Mouse (Mus musculus) heart, postnatal 10 days (tissue): ENCODE results near the gene Otud7a. TPM values are rescaled to one million over a fixed set of nuclear protein-coding genes. Genes with fewer than 3 reads are reported as not detected.

ENCODE experiments used
- DNase-seq, 2 experiments: peaks; one replicate each; pipeline ENCODE4 v3.0.0; 2021
- intact Hi-C: fragments of 180-260 bp; cut with DNase I; formaldehyde crosslinking; loops from one replicate; pipeline ENCODE4 v1.15.1; 2025
- total RNA-seq, 2 experiments: library from RNA; stranded (reverse); gene quantifications; 2 replicates each; pipeline ENCODE4 v1.2.3; 2021

Gene Otud7a
- total RNA-seq, 2 experiments from 2014 or later = 0.12 to 0.22 TPM

DNA sequence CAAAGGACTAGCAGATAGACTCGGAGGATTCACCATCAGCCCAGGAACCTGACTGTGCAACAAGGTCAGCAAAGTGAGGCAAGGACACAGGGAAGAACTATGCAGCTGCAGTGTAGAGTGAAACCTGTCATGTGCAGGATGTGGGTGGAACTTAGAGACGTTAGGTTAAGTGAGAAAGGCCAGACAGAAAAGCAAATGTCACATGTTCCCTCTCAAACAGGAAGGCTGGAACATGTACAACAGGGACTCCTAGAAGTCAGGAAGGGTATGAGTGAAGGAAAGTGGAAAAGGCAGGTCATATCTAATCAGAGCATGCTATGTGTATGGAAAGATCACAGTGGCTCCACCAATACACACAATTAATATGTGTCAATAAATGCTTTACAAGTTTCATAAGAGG, 232.6 kb downstream of the Otud7a start:
- intact Hi-C loops = no loop called here
- no peak for DNase-seq

DNA sequence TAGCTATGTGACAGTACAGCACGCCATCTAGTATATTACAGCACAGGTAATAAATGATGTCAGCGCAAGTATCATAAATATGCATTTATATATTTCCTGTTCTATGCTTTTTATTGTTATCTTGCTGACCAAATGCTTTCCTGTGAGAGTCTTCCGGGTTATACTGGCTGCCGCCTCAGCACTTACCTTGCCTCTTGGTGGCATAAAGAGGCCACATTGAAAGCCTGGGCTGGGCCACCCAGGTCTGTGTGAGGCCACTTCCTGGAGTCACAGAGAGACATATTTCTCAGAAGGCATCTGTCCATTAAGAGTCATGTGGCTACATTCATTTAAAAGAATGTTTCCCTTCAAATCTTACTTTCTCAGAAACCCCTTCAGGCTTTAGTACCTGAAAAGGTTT, 242.5 kb downstream of the Otud7a start:
- no peak for DNase-seq
- intact Hi-C loops = no loop called here

DNA sequence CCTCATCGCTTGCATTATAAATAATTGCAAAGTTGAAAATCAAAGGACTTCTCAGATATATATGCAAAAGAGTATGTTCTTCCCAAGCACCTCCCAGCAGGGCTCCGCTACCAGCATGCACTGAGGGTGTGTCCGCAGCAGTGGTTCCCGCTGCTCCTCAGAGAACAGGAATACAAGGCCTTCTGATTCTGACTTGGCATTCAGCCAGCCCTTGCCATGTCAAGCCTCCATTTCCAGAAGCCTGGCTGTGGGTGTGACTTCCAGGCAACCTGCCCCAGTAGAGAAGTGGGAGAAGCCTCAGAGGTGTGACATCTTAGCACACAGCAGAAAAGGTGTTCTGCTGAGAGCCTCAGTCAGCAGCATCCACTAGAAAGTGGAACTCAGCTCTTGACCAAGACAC, 253.4 kb downstream of the Otud7a start:
- no peak for DNase-seq

DNA sequence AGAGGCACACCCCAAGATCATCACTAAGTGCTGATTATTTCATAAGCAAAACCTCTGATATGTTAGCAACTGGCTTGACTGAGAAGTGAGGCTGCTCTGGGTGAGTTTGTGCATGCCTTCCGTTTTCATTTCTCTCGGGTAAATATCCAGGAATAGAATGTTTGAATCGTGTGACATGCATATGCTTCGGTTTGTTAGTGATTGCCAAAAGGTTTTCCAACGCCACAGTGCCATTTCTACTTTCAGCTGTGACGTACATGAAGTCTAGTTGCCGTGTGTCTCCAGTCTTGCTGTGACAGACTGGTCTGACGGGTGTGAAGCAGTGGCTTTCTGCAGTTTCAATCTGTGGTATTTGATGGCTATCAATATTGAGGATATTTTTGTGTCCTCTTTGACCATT, 273.4 kb downstream of the Otud7a start:
- DNase-seq = no peak
- intact Hi-C loops = no loop called here

More for the DNA sequence above, 253.4 kb downstream of the Otud7a start:
- intact Hi-C loops = no loop called here

DNA sequence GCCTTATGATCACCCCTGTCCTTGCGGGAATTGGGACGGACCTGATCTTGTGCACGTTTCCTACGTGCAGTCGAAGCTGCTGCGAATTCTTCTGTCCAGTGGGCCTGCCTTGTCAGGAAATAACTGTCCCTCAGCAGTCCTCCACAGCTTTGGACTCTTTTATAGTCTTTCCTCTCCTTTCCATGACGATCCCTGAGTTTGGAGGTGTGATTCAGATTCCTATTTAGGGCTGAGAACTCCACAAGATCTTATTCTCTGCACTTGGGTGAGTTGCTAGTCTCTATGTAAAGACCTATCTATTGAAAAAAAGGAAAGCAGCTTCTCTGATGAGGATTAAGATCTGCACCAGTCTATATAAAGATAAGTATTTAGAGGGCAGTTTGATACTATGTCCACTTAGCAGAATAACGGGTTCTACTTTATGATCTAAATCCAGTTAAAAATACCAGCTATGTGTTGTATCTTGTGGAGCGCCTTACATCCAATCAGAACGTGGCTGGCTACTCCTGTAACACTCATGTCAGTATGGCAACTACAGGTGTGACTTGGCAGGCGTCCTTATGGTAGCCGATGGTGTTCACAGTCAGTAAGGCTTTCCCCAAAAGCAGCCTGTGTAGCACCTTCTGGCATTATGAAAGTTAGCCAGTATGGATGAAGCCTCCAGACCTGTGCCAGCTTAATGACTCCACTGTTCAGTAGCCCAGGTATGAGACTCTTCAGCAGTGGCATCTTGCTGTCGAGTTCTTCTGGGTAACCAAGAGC, 274.8 kb downstream of the Otud7a start:
- intact Hi-C loops = no loop called here
- no peak for DNase-seq

DNA sequence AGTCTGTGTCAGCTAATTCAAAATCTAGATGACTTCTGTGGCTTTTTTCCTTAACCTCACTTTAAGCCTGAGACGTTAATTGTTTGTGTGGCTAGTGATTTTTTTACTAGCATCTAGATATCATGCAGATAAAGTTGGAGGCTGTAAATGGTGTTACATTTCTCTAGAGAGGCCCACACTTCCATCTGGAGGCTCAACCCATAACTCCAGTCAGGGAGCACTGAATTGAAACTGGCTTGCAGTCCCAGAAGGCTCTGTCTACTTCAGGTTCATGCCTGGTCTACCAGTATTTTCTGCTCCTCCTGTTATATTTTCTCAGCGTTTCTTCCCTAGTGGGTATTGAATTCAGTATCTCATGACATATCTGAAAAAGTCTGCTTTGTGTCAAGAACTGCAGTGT, 276.1 kb downstream of the Otud7a start:
- no peak for DNase-seq
- intact Hi-C loops = no loop called here

DNA sequence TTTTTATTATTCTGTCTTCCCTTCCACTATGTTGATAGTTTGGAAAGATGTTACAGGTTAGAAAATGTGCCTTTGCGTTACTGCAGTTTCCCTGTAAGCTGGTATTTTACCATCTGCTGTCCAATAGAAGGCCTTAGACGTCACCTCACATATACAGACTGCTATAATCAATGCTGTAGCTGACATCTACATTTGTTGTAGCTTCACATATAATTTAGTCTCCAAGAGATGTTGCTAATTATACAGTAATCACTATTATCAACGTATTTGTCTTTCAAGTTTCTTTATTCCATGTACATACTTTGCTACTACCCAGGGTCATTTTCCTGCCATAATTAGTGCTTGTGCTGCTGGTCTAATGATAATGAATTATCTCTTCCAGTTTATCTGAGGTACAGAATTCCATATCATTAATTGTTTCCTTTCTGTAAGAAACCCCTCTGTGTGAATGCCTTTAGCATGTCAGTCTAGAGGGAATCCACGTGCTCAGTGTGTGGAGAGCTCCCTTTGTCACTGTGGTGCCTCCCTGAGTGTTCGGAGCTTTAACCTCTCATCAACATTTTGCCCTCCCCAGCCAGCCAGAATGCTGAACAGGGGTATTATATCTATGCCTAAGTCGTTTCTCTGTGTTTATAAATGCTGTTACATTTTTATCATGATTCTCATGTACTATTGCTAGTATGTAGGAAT, 280.6 kb downstream of the Otud7a start:
- intact Hi-C loops = no loop called here
- DNase-seq = no peak

DNA sequence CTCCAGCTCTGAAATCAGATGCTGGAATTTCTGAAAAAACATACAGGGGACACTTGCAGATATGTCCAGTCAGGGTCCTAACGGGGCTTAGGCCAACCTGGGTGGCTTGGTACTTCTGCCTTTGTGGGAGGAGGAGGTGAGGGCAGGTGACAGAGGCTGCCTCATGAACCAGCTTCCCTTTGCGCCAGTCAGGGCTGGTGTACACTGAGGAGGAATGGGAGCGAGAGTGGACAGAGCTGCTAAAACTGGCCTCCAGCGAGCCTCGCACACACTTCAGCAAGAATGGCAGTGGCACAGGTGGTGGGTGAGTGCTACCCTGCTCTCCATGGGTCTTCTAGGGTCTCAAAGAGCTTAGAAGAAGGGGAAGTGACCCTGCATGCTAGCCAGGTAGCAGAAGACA, 285.1 kb downstream of the Otud7a start:
- intact Hi-C loops = no loop called here
- no peak for DNase-seq

DNA sequence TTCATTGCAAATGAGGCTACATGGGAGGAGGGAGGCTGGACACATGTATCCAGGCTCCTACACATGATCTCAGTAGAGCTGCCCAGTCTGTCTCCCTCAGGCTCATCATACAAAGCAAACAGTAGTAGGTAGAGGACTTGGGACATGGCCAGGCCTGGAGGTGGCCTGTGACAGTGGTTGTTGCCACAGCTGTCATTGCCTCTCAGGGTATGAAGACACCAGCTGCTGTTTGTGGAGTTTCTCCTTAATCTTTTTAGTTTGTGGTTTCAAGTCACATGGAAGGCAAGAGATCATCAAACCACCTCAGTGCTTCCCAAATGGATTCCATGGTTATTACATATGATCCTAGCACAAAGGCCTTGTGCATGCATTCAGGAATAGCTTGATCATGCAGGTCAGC, 285.5 kb downstream of the Otud7a start:
- no peak for DNase-seq

DNA sequence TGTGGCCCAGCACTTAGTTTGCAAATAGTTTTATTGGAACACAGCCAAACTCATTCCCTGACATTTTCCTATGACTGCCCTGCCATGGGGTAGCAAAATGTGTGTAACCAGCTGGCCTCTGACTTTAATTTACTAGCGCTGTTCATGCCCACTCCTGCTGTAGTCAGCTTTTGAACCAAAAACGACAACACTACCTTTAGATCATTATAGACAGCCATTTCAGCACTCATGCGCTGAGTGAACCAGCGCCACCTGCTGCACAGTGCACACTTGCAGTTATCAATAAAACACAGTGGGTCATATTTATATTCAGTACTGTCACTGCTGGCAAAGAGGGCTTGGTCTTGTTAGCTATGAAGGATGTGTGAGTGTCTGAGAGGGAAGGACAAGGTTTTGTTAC, 293.2 kb downstream of the Otud7a start:
- intact Hi-C loops = no loop called here

More for the DNA sequence above, 285.5 kb downstream of the Otud7a start:
- intact Hi-C loops = no loop called here

DNA sequence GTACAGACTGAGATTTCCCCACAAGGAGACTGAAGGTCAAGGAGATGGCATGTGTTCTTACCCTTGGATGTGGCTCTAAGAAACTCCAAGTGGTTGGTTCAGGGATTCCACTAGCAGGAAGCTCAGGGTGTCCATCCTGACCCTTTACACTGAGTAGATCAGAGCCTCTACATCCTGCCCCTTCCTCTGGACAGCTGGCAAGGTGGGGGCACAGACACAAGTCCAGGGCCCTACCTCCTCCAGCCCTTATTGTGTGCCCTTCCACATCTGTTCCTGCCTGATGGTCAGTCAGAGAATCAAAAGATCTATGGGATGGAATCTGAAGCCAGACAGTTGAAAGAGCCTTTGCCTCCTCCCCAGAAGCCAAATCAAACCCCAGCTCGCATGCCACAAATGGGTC, 293.6 kb downstream of the Otud7a start:
- intact Hi-C loops = no loop called here
- DNase-seq = no peak

More for the DNA sequence above, 293.2 kb downstream of the Otud7a start:
- DNase-seq = no peak

DNA sequence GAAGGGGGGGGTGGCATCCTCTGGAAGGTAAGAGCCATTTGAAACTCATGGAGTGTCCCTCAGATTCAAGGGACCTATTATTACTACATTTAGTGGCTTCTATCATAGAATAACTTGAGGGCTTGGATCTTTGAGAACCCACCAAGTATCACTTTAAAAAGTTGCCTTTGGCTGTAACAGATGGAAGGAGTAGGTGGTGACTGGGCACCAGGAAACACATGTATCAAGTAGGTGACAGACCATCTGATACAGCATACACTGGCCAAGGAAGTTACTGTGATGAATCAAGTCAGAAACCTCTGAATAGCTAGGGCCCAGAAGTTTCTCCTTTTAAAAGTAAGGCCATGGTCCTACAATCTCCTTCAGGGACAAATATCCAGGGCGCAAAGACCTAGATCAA, 298.6 kb downstream of the Otud7a start:
- no peak for DNase-seq
- intact Hi-C loops = no loop called here

DNA sequence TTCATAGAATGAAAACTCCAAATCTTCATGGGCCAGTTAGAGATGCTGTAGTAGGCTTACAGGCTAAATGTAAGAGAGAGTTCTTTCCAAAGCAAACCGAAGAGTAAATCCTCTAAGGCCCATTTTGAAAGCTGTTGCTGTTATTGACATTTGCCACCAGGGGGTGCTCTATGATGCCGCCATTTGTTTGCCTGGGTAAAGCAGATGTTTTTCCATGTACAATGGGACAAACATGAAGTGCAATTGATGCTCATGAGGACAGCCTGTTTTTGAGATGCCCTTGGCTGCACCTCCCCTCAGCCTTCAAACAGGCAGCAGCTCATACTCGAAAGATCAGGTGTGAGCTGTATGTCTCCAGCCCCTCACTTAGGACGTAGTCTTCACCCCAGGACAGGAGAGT, 307.5 kb downstream of the Otud7a start:
- DNase-seq = peak; percentile 48 to 76
- intact Hi-C loops = loop anchor here (1.0 to 5.0 kb wide), 7 partner anchors 103 to 990 kb away; partner anchors contain the start of genes Mcee and Mphosph10

DNA sequence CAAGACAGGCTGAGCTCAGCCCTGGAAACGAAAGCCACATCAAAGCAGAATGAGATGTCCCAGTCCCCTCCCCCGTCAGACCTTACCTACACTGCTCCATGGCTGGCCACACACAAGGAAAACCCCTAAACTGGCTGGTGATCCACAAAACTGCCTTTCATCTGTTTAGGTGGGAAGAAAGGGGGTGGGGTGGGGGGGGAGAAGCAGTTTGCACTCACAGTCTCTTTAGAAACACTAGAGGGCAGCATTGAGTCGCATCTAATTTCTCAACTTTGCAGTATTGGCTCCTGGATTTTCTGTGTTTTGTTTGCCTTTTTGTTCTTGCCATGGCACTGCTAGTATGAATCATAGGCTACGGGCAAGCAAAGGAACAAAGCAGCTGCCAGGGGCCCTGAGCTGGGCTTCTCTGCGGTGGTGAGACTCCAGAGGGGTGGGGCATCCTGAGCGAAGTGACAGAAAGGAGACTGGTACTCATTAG, 308.8 kb downstream of the Otud7a start:
- intact Hi-C loops = loop anchor here (1.0 to 5.0 kb wide), 6 partner anchors 101 to 989 kb away; partner anchors contain the start of genes Mcee and Mphosph10
- peak; percentile 48 to 63 for DNase-seq

DNA sequence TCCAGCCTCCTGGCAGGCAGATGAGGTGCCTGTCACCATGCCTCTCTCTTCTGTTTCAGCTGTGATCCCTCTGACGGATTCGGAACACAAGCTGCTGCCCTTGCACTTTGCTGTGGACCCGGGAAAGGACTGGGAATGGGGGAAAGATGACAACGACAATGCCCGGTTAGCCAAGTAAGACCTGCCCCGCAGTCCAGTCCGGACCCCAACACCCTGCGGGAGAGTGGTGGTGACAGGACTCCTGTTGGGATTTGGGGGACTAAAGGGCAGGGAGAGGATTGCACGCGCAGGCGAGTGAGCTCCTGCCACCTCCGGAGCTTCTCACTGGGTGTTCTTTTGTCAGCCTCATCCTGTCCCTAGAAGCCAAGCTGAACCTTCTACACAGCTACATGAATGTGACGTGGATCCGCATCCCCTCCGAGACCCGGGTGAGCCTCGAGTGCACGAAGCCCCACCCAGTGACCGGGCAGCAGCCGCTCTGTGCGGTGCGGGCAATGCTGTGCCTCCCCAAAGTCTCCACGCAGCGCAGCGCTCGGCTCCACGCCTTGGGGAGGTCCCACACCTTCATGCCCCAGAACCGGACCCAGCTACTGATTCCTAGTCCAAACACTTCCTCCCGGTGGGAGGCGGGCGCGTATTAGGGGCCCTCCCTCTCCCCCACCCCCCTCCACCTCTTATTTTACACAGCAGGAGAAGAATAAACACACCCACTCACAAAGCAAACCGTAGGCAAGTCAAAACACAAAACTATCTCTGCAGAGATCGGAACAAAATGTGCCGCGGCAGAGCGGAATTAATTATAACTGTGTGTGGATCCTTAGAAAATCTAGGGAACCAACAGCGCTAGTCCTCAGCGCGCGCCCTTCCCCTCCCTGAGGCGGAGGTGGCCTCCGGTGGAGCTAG, 310.3 kb downstream of the Otud7a start:
- peak; percentile 13 to 38 for DNase-seq
- intact Hi-C loops = loop anchor here (5.0 kb wide), 2 partner anchors 637 to 987 kb away; partner anchors contain the start of genes Mcee and Mphosph10

DNA sequence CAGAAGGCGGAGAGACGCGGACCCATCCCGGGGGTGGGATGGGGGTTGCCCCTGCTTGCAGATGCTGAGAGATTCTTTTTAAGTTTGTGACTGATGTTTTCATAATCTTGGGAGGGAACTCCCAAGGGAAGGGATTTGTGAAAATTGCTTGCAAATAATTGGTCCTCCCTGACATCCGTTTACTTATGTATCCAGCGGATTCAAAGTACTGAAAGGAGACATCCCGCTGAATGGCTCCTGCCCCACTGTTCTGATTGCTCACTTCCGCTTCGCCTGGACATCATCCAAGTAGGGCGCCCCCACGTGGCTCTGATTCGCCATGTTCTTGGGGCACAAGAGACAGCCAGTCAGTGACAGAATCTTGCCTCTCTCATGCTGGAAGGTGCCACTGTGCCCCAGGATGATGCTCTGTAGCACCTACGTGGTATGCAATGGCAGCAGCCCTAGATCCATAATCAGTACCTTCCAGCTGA, 311.0 kb downstream of the Otud7a start:
- peak; percentile 87 to 94 for DNase-seq

DNA sequence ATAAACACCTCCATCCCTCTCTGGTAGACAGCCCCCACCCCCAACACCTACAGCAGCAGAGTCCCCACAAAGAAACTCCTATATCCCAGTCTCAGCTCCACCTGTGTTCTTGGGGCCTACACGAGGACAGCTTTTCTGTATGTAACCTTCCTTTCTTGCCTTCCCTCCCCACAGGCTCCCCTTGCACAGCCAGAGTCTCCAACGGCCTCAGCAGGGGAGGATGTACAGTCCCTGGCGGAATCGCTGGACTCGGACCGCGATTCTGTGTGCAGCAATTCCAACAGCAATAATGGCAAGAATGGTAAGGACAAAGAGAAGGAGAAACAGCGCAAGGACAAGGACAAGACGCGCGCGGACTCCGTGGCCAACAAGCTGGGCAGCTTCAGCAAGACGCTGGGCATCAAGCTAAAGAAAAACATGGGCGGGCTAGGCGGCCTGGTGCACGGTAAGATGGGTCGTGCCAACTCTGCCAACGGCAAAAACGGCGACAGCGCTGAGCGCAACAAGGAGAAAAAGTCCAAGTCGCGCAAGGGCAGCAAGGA, 312.7 kb downstream of the Otud7a start:
- DNase-seq = no peak
- intact Hi-C loops = no loop called here

More for the DNA sequence above, 311.0 kb downstream of the Otud7a start:
- intact Hi-C loops = no loop called here

DNA sequence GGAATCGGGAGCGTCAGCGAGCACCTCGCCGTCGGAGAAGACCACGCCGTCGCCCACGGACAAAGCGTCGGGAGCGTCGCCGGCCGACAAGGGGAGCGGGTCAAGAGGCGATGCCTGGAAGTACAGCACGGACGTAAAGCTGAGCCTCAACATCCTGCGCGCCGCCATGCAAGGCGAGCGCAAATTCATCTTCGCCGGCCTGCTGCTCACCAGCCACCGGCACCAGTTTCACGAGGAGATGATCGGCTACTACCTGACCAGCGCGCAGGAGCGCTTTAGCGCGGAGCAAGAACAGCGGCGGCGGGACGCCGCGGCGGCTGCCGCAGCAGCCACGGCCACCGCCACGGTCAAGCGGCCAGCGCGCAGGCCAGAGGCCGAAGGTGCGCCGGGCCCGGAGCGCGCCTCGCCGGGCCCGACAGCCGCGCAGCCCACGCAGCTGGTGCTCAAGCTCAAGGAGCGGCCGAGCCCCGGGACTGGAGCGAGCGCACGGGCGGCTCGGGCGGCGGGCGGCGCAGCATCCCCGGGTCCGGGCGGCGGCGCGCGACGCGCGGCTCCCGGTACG, 313.2 kb downstream of the Otud7a start:
- intact Hi-C loops = no loop called here
- peak in 1 of 2 experiments; percentile 9 for DNase-seq

DNA sequence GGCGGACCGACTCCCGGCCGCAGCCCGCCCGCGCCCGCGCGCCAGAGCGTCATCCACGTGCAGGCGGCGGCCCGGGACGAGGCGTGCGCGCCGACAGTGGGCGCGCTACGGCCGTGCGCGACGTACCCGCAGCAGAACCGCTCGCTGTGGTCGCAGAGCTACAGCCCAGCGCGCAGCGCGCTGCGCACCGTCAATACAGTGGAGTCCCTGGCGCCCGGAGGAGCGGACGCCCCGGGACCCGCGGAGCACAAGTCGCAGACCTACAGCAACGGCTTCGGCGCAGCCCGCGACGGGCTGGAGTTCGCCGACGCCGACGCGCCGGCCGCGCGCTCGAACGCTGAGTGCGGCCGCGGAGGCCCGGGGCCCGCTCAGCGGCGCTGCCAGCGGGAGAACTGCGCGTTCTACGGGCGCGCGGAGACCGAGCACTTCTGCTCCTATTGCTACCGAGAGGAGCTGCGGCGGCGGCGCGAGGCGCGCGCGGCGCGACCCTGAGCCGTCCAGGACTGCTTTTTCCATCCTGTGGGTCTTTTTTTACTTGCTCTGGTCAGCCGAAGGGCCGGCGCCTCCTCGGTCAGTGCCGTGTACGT, 313.8 kb downstream of the Otud7a start:
- intact Hi-C loops = no loop called here
- DNase-seq = peak in 1 of 2 experiments; percentile 8

DNA sequence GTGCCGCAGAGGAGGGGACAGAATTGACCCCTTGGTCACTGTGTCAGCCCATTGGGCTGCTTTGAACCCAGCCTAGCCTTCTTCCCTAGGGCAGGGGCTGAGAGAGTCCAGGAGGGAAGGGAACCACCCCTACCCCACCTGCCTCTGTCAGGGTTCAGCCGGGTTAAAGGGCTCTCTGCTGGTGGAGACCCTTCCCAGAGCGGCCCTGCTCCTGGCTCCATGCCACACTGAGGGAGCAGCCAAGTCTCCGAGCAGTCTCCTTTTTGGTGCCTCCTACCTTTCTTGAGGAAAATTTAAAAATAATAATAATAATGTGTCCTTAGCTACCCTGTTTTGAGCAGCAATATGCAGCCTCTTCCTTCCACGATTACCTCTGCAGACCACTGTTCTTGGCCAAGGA, 315.1 kb downstream of the Otud7a start:
- no peak for DNase-seq
- intact Hi-C loops = no loop called here
